Mouse (Mus musculus) limb, embryonic 11.5 days (tissue): ENCODE results near the gene Slc18b1. TPM values are rescaled to one million over a fixed set of nuclear protein-coding genes. Genes with fewer than 3 reads are reported as not detected.

Source experiments
- ATAC-seq: fragments of 200-750 bp; cut with Nextera tagmentation; 2 replicates; pipeline ENCODE4 v1.8.0; 2017; ENCODE audit warnings: low read depth; ENCODE audit not compliant: insufficient number of reproducible peaks, low FRiP score, low TSS enrichment
- DNase-seq: peaks from one replicate; pipeline ENCODE4 v3.0.0-alpha.2; 2015; ENCODE audit warnings: low spot score
- H3K27ac ChIP-seq: fragments of 300-500 bp; sonication (generic); replicated peaks from 2 replicates; pipeline ENCODE4 v1.5.1; 2014; ENCODE audit warnings: low read depth, mild to moderate bottlenecking, low read length
- H3K27me3 ChIP-seq: fragments of 300-500 bp; sonication (generic); 2 replicates; pipeline ENCODE4 v1.6.1; 2014; ENCODE audit warnings: mild to moderate bottlenecking, low read length, mixed read lengths; ENCODE audit not compliant: control insufficient read depth, insufficient read depth
- H3K36me3 ChIP-seq: fragments of 300-500 bp; sonication (generic); 2 replicates; pipeline ENCODE4 v1.6.1; 2014; ENCODE audit warnings: mild to moderate bottlenecking, low read length, moderate library complexity, mixed read lengths; ENCODE audit not compliant: control insufficient read depth, insufficient read depth
- H3K4me1 ChIP-seq: fragments of 300-500 bp; sonication (generic); 2 replicates; pipeline ENCODE4 v1.6.1; 2014; ENCODE audit warnings: low read length, mixed read lengths; ENCODE audit not compliant: control insufficient read depth, insufficient read depth
- H3K4me2 ChIP-seq: fragments of 300-500 bp; sonication (generic); 2 replicates; pipeline ENCODE4 v1.6.1; 2014; ENCODE audit warnings: low read depth, mild to moderate bottlenecking, moderate library complexity; ENCODE audit not compliant: severe bottlenecking
- H3K4me3 ChIP-seq: fragments of 300-500 bp; sonication (generic); 2 replicates; pipeline ENCODE4 v1.5.1; 2014; ENCODE audit warnings: low read depth, low read length
- H3K9ac ChIP-seq: fragments of 300-500 bp; sonication (generic); 2 replicates; pipeline ENCODE4 v1.6.1; 2014; ENCODE audit warnings: mild to moderate bottlenecking, low read length
- H3K9me3 ChIP-seq: fragments of 300-500 bp; sonication (generic); 2 replicates; pipeline ENCODE4 v1.6.1; 2016; ENCODE audit warnings: low read length; ENCODE audit not compliant: control insufficient read depth
- WGBS: fragments of 180-500 bp; shearing (Covaris S2); extraction: QIAGEN DNeasy Blood & Tissue Kit; methylation state at CpG from one replicate; pipeline ENCODE4 v1.1.7; 2014; 5-methylcytosine and 5-hydroxymethylcytosine counted together
- polyA plus RNA-seq: library from polyadenylated mRNA; unstranded; fragments of >200 nt; fragmentation: Nextera tagmentation; extraction: Ambion mirVana; gene quantifications from 2 replicates; pipeline ENCODE4 v1.2.1, GENCODE M21; 2014

Slc18b1 gene
- polyA plus RNA-seq, 1 experiment from 2014 or later, result 24.3 TPM

GRCm38 (mm10) chr10:23851228-23851912, 54.6 kb downstream of the Slc18b1 start, which contains the start of gene Vnn3:
Gene Vnn3, plus strand, starts transcription at chr10:23851462.
- Histone ChIP-seq H3K9ac (no peak within 1 kb of the TSS), H3K27ac (no peak within 1 kb of the TSS), H3K4me3 (no peak within 1 kb of the TSS), H3K27me3 (no peaks in the 10 kb centered on the region), H3K4me1 (no peaks in the 10 kb centered on the region), H3K4me2 (no peak within 1 kb of the TSS), H3K36me3 (no peaks in the 10 kb centered on the region), H3K9me3 (no peaks in the 10 kb centered on the region)
- ATAC-seq (no peak), DNase-seq (no peak)
- WGBS, result 87% methylated on average over 4 of the region's 4 CpGs

GRCm38 (mm10) chr10:23852096-23852495, 55.3 kb downstream of the Slc18b1 start:
- Histone ChIP-seq H3K9ac (no peak overlapping the region), H3K27me3 (no peaks in the 10 kb centered on the region), H3K36me3 (no peaks in the 10 kb centered on the region), H3K9me3 (no peaks in the 10 kb centered on the region), H3K4me1 (no peaks in the 10 kb centered on the region), H3K4me2 (no peak overlapping the region), H3K27ac (no peak overlapping the region), H3K4me3 (no peak overlapping the region)
- WGBS, result 87% methylated on average over 2 of the region's 2 CpGs
- ATAC-seq (no peak), DNase-seq (no peak)

DNA sequence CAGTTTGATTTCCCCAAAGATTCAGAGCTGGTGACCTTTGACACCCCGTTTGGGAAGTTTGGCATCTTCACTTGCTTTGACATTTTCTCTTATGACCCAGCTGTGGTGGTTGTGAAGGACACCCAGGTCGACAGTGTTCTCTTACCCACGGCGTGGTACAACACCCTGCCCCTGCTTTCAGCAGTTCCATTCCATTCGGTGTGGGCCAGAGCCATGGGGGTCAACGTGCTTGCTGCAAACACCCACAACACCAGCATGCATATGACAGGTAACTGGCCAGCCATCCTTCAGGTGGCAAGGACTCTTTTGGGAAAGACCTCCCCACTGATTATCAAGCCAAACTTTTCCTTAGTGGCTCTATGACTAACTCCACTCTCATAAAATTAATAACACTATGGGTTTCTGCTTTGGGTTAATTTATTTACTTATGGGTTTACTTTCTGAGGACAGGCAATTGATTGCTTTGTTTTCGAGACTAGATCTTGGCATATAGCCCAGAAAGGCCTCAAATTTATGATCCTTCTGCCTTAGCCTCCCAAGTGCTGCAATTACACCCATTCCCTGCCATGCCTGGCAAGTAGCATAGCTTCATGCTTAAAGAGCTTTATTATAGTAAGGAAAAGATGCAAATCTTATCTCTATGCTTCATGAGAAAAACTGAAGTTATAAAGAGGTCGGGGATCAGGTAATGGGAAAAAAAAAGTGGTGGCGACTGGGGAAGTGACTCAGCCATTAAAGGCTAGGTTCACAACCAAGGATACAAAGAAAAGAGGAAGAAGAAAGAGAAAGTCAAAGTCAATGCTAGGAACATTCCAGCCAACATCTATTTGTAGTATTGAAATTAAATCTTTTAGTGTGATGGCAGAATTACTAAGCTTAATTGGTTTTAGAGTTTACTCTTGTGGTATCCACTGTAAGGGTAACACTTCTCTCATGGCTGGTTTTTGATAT, 67.9 kb downstream of the Slc18b1 start:
- Histone ChIP-seq H3K27me3 (no peaks in the 10 kb centered on the region), H3K36me3 (no peaks in the 10 kb centered on the region), H3K9me3 (no peaks in the 10 kb centered on the region), H3K4me3 (no peak overlapping the region), H3K9ac (no peak overlapping the region), H3K4me2 (no peak overlapping the region), H3K4me1 (no peaks in the 10 kb centered on the region), H3K27ac (no peak overlapping the region)
- 82% methylated on average over 9 of the region's 9 CpGs for WGBS
- DNase-seq (no peak), ATAC-seq (no peak)

Other genes with a start within 250 kb of the Slc18b1 start
- 178 and 198 TPM in 2 replicates for gene Rps12, start 9.7 kb upstream of the Slc18b1 start, polyA plus RNA-seq
- gene Vnn3, start 54.5 kb downstream of the Slc18b1 start, polyA plus RNA-seq, result not detected in 2 replicates
- 0.33 and 0.37 TPM in 2 replicates for gene Vnn1, start 97.7 kb downstream of the Slc18b1 start, polyA plus RNA-seq
- not detected in 2 replicates for gene Taar1, start 123.4 kb downstream of the Slc18b1 start, polyA plus RNA-seq
- not detected in 2 replicates for gene Taar2, start 141.6 kb downstream of the Slc18b1 start, polyA plus RNA-seq
- gene Taar3, start 152.6 kb downstream of the Slc18b1 start, polyA plus RNA-seq, result not detected in 2 replicates
- not detected in 2 replicates for gene Taar4, start 163.5 kb downstream of the Slc18b1 start, polyA plus RNA-seq
- gene Taar5, start 173.7 kb downstream of the Slc18b1 start, polyA plus RNA-seq, result not detected in 2 replicates
- gene Taar6, start 188.7 kb downstream of the Slc18b1 start, polyA plus RNA-seq, result not detected in 2 replicates
- gene Taar7a, start 196.5 kb downstream of the Slc18b1 start, polyA plus RNA-seq, result not detected in 2 replicates
- gene Taar7b, start 203.0 kb downstream of the Slc18b1 start, polyA plus RNA-seq, result not detected in 2 replicates
- not detected in 2 replicates for gene Taar7d, start 230.2 kb downstream of the Slc18b1 start, polyA plus RNA-seq
- not detected in 2 replicates for gene Taar7e, start 240.6 kb downstream of the Slc18b1 start, polyA plus RNA-seq